Mouse (Mus musculus): ENCODE measurements around the gene Fam53b.

The Fam53b gene

DNA sequence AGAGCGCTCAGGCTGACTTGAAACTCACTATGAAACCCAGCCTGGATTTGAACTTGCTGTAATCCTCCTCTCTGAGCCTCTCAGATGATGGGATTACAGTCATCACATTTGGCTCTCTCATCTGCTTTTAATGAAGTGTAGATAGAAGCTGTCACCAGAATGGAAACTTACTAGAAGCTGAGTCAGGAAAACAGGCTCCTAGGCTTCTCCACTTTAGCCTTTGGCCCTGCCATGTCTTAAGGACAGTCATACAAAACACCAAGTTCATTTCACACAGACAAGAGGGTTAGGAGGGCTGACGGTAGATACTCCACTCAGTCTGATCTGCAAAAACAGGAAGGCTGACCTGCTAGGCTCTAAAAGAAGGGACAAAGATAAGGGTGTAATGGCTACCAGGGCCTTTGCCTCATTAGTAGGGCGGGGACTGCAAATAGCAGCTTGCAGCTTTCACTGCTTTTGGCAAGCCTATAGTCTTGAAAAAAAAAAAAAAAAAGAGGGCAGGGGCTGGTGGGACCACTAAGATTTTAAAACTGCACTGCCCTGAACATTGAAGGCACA is 48.0 kb downstream of the Fam53b start:
- peak; percentile 57 for DNase-seq

DNA sequence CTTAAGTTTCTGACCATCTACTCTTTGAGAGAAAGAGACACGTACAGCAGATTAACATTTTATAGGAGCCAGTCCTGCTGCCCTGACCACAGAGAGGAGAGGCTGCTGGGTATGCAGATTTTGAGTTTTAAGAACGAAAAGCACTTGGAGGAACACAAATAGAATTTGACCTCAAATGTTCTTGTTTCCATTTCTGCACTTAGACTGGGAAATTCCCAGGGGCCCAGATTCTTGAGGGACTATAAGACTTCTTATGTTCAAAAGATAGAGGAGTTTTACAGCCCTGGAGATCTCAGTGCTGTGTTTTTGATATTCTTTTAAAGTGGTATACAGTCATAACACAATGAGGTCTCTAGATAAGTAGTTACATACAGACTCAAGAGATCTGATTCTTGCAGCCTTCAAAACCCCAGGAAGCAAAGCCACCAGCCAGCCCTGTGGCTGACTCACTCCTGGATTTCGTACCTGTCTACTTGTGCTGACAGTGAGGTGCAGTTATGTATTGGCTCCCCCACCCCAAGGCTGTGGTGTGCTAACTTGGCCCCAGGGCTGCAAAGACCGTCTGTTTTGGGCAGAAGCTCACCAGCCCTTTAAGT is 48.7 kb downstream of the Fam53b start:
- no peak for DNase-seq

DNA sequence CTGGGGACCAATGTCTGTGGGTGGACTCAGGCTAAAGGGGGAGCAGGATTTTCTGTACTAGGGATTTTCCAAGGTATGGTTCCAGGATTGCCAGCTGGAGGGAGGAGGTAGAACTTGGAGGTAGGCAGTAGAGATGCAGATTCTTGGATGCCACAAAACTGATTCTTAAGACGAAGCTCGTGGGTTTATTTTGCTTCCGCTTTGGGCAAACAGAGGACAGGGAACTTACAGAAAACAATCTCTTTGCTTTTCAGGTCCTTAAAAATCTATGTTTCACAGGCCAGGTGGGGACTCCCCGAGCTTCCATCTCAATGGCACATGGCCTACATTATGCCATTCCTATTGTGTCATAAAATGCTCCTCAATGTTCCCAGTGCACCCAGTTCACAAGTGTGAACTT is 49.4 kb downstream of the Fam53b start:
- no peak for DNase-seq

- DNase-seq = no peak
Observed at GRCm38 (mm10) chr7:132763911-132764310, 49.8 kb downstream of the Fam53b start.

GRCm38 (mm10) chr7:132763351-132763750 is 50.3 kb downstream of the Fam53b start:
- no peak for DNase-seq

GRCm38 (mm10) chr7:132761409-132761808 is 52.3 kb downstream of the Fam53b start:
- no peak for DNase-seq

DNA sequence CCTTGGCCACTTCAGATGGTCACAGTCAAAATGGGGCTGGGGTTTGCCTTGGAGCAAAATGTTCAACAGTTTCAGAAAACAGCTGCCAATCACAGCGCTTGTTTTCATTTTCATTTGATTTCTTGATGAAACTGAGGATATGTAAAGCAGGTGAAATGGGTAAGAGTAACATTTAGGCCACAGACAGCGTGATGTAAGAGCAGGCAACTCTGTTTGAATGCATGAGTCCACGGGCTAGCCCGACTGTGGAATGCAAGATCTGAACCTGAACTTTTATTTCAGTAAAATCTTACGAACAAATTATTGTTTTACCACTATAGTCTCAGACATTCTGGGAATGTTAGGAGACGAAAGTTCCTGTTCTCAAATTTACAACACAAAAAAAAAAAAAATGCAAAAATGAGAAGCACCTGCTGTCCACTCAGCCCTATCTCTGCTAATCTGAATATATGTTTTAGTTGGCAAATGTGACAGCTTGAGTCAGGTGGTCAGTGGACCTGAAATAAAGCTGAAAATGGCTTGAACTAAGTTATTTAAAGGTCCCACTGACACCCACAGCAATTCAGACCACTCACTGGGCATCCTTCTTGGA is 53.0 kb downstream of the Fam53b start:
- no peak for DNase-seq

DNA sequence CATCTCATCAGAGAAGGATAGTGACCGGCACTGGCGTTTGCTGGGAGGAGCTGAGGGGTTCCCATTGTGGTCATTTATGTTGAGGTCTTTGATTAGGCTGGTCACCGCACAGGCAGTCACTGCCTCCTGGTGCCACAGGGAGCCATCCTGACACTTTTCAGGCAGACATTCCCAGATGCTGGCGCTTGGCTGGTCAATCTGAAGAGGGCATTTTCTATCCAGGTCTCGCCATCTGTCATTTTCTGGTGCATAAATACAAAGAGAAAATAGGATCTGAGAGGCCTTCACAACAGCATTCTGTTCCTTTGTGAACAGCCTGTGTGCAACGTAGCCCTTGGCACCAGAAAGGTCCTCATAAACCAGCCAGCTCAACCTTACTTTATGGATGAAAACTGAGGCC is 53.8 kb downstream of the Fam53b start:
- no peak for DNase-seq

- DNase-seq = no peak
Observed at GRCm38 (mm10) chr7:132759405-132759891, 54.2 kb downstream of the Fam53b start.

- no peak for DNase-seq
Observed at GRCm38 (mm10) chr7:132758875-132759274, 54.8 kb downstream of the Fam53b start.

DNA sequence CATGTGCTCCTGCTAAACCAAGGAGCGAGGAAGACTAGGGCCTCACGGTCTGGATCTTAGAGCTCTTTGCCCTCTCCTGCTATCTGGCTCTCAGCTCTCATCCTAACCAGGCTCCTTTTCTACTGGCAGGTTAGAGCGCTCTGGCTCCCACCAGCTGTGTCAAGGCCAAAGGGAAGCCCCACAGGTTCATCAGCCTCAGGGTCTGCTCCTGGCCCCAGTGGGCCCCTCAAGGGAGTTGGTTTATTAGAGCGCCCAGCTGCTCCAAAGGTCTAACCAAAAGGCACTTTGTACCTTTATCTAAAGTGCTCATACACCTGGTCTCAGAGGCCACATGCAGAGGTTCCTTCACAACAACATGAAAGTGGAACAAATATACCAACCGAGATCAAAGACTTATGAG is 57.4 kb downstream of the Fam53b start:
- DNase-seq = no peak

DNA sequence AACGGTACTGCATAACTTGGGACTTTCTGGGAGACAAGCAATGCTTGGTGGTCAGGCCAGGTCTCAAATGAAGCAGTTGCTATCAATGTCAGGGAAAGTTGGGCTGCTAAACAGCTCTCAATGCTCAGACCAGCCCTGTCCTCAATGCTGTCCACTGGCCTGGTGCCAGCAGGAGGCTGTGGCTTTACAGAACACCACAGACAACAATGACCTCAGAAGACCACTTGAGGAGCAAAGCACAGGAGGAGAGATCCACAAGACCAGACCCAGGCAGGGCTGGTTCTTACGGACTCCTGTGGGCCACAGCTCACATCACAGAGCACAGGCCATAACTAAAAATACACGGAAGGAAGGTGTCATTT is 59.3 kb downstream of the Fam53b start:
- DNase-seq = no peak

GRCm38 (mm10) chr7:132753518-132754388 is 59.9 kb downstream of the Fam53b start:
- no peak for DNase-seq

DNA sequence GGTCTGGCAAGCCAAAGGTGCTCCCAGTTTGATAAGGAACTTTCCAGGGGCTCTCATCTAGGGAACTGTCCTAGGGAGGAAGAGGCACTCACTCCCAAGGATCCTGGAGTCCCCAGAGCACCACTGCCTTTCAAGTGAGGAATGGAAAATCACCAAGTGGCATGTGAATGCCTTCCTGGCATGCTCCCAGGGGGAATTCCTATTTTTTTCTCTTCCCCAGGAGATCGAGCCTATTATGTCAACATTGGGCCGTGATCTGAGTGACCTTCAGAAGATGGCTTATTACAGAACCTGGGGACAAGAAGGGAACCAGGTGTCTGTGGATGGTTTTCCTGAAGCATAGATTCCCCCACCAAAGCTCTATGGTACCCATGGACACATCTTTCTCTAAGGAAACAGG is 62.0 kb downstream of the Fam53b start:
- DNase-seq = no peak

DNA sequence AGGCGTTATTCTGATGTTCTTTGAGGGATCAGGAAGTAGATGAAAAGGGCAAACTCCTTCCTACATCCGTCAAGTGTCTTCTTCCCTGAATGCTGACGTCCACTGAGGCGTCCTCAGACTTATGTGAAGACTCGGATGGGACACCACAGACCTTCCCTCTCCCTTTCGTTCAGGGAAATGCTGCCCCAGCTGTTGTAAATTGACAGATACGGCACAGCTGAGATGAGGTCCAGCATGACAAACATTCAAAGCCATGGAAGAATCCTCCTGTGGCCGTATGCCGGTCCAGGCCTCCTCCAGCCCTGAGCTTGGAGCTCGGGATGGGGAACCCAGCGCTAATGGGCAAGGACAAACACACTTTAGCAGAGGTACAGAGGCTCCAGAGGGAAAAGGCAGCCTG is 64.2 kb downstream of the Fam53b start:
- DNase-seq = no peak

DNA sequence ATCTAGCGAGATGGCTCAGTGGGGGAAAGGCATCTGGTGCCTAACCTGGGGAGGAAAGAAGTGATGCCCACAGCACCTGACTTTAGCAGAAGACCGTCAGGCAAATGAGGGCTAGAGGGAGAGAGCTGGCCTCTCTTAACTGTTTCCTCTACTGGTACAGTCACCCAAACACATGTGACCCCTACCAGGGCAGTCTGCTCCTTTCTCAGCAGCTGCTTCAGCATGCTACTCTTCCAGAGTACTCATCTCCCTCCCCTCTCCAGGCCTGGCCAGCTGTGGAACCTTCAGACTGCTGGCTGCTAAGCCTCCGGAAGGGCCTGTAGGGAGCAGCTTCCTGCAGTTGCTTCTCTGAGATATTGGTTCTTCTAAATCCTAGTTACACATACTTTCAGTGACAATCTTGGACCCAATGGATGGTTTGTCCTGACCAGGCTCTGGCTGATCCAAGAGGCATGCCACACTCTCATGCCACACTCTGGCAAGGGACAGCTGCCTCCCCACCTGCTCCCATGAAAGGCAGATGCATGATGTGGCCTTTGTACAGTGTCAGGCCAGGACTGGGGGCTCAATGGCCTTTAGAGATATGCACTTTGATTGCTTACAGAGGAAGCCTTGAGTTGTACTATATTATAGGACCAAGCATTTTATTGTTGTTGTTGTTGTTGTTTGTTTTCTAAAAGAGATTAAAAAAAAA is 65.5 kb downstream of the Fam53b start:
- no peak for DNase-seq

- no peak for DNase-seq
Observed at GRCm38 (mm10) chr7:132747096-132747495, 66.6 kb downstream of the Fam53b start.

- DNase-seq = no peak
Observed at GRCm38 (mm10) chr7:132742912-132743311, 70.8 kb downstream of the Fam53b start.

DNA sequence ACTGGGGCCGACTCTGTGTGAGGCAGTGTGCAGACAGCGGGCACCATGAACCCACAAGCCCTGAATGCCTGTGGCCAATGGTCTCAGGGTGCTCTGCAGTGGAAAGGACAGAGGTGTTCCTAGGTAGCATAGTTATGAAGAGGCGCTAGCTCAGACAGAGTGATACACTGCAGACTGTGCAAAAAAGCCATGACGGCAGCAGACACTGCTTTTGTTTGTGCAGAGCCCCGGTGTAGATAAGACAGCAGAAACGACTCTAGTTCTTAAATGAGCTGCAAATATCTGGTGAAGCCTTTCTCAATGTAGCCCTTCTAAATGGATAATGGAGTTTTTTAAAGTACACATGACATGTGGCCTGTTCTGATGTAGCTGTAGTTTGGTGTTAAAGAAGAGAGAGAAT is 73.9 kb downstream of the Fam53b start:
- peak; percentile 46 for DNase-seq

DNA sequence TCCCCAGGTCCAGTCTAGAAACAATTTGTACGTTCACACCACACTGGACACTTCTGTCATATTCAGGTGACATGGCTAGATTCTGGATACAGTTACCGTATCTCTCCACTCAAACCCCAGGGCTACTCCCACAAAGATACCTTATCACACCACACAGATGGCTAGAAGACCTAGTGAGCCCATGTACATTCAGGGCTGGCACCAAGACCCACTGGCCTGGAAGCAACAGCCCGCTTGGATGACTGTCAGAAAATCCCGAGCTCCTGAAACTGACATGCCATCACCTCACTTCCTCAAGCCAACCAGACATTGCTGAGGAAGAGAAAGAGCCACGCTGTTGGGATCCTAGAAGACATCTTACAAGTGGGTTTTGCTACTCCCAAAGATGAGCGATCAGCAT is 74.8 kb downstream of the Fam53b start:
- peak; percentile 76 for DNase-seq

- DNase-seq = peak; percentile 53
Observed at GRCm38 (mm10) chr7:132736099-132736862, 77.4 kb downstream of the Fam53b start.

DNA sequence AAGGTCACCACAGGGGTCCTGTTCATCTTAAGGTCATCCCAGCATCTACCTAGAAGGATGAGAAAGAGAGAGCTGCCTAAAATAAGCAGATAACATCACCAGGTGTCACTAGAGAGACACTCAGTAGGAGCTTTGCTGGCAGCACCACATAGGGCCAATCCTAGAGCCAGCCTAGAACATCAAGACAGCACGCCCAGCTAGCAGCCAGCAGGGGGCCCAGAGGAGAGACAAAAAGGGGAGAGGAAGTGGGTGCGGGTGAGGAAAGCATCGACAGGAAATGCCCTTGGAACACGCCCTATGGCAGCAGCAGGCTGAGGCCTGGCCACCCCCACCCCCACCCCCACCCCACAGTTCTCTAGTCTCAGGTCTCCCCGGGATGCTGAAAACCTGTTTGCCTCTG is 78.5 kb downstream of the Fam53b start:
- peak; percentile 82 for DNase-seq

All from liver (tissue).